Mouse (Mus musculus): ENCODE results near the gene Crp. TPM values are rescaled to one million over a fixed set of nuclear protein-coding genes. Genes with fewer than 3 reads are reported as not detected.
A peak's percentile ranks its signal among the peaks of the same experiment; 100 is the strongest.

Gene Crp
- polyA plus RNA-seq, 1 experiment from 2014 or later = 14.7 TPM

DNA sequence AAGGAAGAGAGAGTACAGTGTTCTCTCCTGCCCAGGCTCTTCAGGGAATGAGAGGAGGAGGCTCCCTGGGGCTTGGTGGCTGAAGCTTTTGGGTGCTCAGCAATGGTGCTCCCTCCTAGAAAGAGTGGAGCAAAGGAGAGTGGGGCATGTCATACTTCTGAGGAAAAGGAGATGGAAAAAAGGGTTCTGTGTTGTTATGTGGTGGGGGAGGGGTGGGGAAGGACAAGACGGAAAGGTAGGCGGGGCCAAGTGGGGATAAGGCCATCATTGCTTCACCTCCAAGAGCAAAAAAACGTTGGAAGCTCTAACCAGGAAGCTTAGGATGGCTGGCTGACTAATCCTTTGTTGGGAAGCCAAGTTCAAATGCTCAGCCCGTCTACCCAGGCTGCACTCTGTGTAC lies 14.1 kb downstream of the Crp start:
- no peak for DNase-seq
- no peaks in the 10 kb centered on the region for H3K36me3 ChIP-seq

DNA sequence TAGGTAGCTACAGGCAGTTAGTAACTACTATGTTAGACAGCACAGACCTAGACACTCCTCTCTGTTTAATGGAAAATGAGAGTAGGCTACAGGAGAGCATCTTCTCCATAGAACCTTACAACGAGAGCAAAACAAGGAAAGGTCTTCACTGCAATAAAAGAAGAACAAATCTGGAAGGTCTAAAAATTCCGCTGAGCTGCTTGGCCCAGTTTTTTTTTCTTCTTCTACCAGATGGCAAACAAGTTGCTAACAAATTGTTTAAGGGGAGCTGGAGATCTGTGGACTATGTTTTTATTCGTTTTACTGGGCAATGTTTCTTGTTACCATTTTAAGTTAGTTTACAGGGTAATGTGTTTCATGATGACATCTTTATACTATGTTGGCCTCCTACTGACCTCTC lies 53.4 kb downstream of the Crp start:
- Histone ChIP-seq H3K4me2 (no peak overlapping the region), H3K27ac (no peak overlapping the region), H3K9ac (no peak overlapping the region), H3K9me3 (replicated peaks) (no peaks in the 10 kb centered on the region), H3K4me3 (replicated peaks) (no peak overlapping the region), H3K4me1 (replicated peaks) (no peaks in the 10 kb centered on the region), H3K36me3 (no peaks in the 10 kb centered on the region), H3K27me3 (no peaks in the 10 kb centered on the region)
- WGBS (ENCODE audit: insufficient replicate concordance) = 55% methylated on average over 3 of the region's 3 CpGs
- ATAC-seq (ENCODE audit: low read depth) (no peak), DNase-seq (no peak)

More for the DNA sequence above, 14.1 kb downstream of the Crp start:
- 53% methylated on average over 4 of the region's 4 CpGs for WGBS (ENCODE audit: insufficient replicate concordance)
- Histone ChIP-seq H3K9me3 (replicated peaks) (no peaks in the 10 kb centered on the region), H3K4me2 (no peak overlapping the region), H3K9ac (no peak overlapping the region), H3K4me3 (replicated peaks) (no peak overlapping the region), H3K4me1 (replicated peaks) (no peaks in the 10 kb centered on the region), H3K27ac (no peak overlapping the region), H3K27me3 (no peaks in the 10 kb centered on the region)
- no peak for ATAC-seq (ENCODE audit: low read depth)

DNA sequence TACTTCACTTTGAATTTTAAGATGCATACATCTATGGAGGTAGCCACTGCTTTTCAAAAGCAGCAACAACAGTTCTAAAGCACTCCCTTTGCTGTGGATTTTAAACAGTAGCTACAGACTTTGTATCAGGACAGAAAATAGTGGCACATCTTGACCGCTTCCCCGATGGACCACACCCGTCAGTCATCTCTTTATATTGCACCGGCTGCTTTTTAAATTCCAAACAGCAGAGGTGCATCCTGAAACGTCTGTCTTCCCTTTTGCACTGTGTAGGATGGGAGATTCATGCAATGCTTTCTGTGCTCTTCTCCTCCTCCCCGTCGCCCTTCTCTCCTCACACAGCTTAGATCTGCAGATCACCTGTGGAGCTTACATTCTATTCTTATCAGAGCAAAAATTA lies 57.3 kb downstream of the Crp start:
- H3K9ac ChIP-seq = no peak overlapping the region
- no peaks in the 10 kb centered on the region for H3K36me3 ChIP-seq
- H3K27me3 ChIP-seq = no peaks in the 10 kb centered on the region
- H3K27ac ChIP-seq = no peak overlapping the region
- no peak overlapping the region for H3K4me2 ChIP-seq
- 60% methylated on average over 7 of the region's 7 CpGs for WGBS (ENCODE audit: insufficient replicate concordance)
- H3K4me3 ChIP-seq (replicated peaks) = no peak overlapping the region
- no peak for ATAC-seq (ENCODE audit: low read depth)
- no peaks in the 10 kb centered on the region for H3K4me1 ChIP-seq (replicated peaks)
- no peaks in the 10 kb centered on the region for H3K9me3 ChIP-seq (replicated peaks)
- no peak for DNase-seq

DNA sequence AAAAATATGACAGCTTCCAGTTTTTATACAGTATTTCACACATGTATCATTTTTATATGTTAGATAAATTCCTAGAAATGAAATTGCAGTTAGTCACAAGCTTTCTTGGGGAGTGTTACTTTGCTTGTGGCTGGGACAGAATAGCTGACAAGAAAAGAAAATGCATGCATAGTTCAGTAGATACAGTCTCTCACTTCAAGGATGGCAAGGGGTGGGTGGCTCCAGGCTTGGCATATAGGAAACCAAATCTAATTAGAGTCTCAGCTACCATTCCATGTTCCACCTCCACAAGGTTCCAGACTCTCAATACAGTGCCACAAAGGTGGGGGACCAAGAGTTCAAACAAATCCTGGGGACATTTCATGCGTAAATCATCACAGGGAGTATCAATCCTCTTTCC lies 61.7 kb downstream of the Crp start:
- no peaks in the 10 kb centered on the region for H3K9me3 ChIP-seq (replicated peaks)
- H3K36me3 ChIP-seq = no peaks in the 10 kb centered on the region
- DNase-seq (no peak), ATAC-seq (ENCODE audit: low read depth) (no peak)
- H3K4me1 ChIP-seq (replicated peaks) = no peaks in the 10 kb centered on the region
- no peak overlapping the region for H3K9ac ChIP-seq
- no peak overlapping the region for H3K4me2 ChIP-seq
- H3K4me3 ChIP-seq (replicated peaks) = no peak overlapping the region
- WGBS (ENCODE audit: insufficient replicate concordance) = 61% methylated on average over 1 of the region's 1 CpGs
- no peak overlapping the region for H3K27ac ChIP-seq
- H3K27me3 ChIP-seq = no peaks in the 10 kb centered on the region

DNA sequence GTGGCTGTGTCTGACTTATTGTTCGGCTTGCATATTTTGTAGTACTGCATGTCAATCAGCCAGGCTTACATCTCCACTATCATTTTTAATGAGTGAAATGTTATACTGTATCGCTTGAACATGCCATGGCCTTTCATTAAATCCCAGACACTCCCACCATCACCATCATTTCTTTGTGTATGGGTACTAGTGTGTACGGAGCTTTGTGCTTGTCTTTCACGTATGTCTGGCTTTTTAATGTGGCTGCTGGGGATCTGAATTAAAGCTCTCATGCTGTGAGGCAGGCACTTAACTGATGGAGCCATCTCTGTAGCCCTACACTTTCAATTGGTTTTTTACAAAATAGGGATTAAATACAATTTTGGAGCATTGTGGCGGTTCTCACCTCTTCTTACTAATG lies 81.3 kb downstream of the Crp start:
- DNase-seq = no peak
- Histone ChIP-seq H3K4me3 (replicated peaks) (no peak overlapping the region), H3K27ac (no peak overlapping the region), H3K36me3 (no peaks in the 10 kb centered on the region), H3K9ac (no peak overlapping the region), H3K27me3 (no peaks in the 10 kb centered on the region), H3K9me3 (replicated peaks) (no peaks in the 10 kb centered on the region), H3K4me1 (replicated peaks) (no peaks in the 10 kb centered on the region), H3K4me2 (no peak overlapping the region)
- 68% methylated on average over 5 of the region's 5 CpGs for WGBS (ENCODE audit: insufficient replicate concordance)
- no peak for ATAC-seq (ENCODE audit: low read depth)

DNA sequence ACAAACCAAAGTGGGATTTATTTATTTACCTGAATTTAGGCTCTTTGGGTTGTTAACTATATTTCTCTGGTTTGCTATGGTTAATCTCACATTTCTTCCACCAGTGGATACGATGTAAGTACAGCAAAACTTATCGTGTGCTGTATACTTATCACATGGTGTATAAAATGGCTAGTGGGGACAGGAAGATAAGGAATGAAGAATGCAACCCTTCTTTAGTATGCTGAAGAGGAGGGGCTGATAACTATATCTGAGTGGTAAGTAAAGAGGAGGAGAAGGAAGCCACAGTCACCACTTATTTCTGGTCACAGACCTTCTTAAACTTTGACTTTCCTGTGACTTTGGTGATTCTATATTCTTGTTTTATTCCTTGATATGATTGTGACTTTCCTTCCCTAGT lies 87.5 kb downstream of the Crp start:
- 25% methylated on average over 2 of the region's 2 CpGs for WGBS (ENCODE audit: insufficient replicate concordance)
- Histone ChIP-seq H3K4me2 (no peak overlapping the region), H3K27ac (no peak overlapping the region), H3K36me3 (no peaks in the 10 kb centered on the region), H3K4me1 (replicated peaks) (0 out of 2 replicates have a peak, but pooled peaks cover 3% of the 10 kb centered on the region), H3K9ac (no peak overlapping the region), H3K9me3 (replicated peaks) (no peaks in the 10 kb centered on the region), H3K27me3 (no peaks in the 10 kb centered on the region), H3K4me3 (replicated peaks) (no peak overlapping the region)
- DNase-seq (no peak), ATAC-seq (ENCODE audit: low read depth) (peak; percentile 73)

DNA sequence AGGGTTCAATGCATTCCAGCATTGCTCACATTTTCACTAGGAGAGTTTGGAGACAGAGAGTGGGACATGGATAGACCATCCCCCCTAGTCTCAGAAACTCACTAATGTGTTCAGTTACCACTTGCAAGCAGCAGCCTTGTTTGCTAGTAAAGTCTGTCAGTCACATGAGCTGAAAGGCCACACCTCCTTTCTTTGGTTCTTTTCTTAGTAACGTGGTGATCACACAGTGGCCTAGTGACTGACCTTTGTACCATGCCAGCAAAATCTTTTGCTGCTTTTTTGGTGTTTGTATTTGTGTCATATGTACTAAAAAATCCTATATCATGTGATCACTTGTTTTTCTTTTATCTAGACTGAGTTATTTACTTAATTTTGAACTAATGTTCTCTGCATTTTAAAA lies 88.0 kb downstream of the Crp start:
- DNase-seq = no peak
- H3K27me3 ChIP-seq = no peaks in the 10 kb centered on the region
- H3K36me3 ChIP-seq = no peaks in the 10 kb centered on the region
- H3K4me3 ChIP-seq (replicated peaks) = no peak overlapping the region
- no peak for ATAC-seq (ENCODE audit: low read depth)
- 0 out of 2 replicates have a peak, but pooled peaks cover 3% of the 10 kb centered on the region for H3K4me1 ChIP-seq (replicated peaks)
- WGBS (ENCODE audit: insufficient replicate concordance) = 19% methylated on average over 1 of the region's 1 CpGs
- no peaks in the 10 kb centered on the region for H3K9me3 ChIP-seq (replicated peaks)
- H3K27ac ChIP-seq = no peak overlapping the region
- no peak overlapping the region for H3K4me2 ChIP-seq
- H3K9ac ChIP-seq = no peak overlapping the region

DNA sequence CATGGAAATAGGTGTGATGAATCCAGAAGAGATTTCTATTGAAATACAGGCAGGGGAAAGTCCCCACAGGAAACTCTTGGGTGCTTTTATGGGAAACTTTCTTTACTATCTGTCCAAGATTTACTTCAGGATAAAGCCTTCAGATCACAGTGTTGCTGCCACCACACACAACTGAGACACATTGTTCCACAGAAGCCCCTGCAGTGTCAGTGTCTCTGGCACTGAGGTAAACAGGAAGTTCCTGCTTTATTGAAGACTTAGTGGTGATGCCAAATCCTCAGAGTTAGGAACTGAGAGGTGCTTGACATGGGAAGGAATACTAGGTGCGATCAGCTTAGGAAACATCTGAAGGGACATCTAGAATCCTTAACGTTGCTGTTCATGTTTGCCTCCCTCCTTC lies 131.1 kb downstream of the Crp start:
- 64% methylated on average over 2 of the region's 2 CpGs for WGBS (ENCODE audit: insufficient replicate concordance)
- no peak for DNase-seq
- Histone ChIP-seq H3K36me3 (no peaks in the 10 kb centered on the region), H3K4me1 (replicated peaks) (no peaks in the 10 kb centered on the region), H3K27ac (no peak overlapping the region), H3K27me3 (no peaks in the 10 kb centered on the region), H3K9me3 (replicated peaks) (no peaks in the 10 kb centered on the region), H3K4me2 (no peak overlapping the region), H3K4me3 (replicated peaks) (no peak overlapping the region), H3K9ac (no peak overlapping the region)
- no peak for ATAC-seq (ENCODE audit: low read depth)

DNA sequence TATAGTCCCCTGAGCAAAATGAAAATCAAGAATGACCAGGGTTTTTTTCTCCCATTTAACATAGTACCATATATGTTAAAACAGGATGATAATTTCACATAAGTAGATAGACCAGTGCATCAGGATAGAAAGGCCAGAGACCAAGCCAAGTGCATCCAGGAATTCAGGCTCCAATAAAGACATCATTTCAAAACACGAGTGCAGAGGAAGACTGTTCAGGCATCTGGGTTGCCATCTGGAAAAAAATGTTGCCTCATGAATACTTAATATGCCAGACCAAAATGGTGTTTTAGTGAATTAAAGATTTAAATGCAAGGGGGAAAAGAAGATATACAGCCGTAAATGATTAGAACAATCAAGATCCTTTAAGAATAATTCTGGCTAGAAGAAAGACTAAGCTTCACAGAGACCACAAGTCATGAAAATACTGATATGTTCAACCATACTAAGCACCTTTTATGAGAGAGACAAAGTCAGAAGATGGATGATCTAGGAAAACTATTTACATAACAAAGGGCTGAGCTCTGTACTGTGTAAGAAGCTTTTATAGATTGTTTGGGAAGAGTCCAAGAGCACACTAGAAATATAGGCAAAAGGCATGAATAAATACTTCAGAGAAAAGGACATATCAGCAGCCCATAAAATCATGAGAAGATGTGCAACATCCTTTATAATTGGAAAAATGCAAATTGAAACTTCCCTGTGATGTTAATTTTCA lies 149.3 kb downstream of the Crp start:
- no peak for ATAC-seq (ENCODE audit: low read depth)
- Histone ChIP-seq H3K4me3 (replicated peaks) (no peak overlapping the region), H3K27me3 (no peaks in the 10 kb centered on the region), H3K4me1 (replicated peaks) (no peaks in the 10 kb centered on the region), H3K4me2 (no peak overlapping the region), H3K9me3 (replicated peaks) (no peaks in the 10 kb centered on the region), H3K36me3 (no peaks in the 10 kb centered on the region), H3K27ac (no peak overlapping the region), H3K9ac (no peak overlapping the region)
- no peak for DNase-seq
- WGBS (ENCODE audit: insufficient replicate concordance) = 46% methylated on average over 2 of the region's 2 CpGs

DNA sequence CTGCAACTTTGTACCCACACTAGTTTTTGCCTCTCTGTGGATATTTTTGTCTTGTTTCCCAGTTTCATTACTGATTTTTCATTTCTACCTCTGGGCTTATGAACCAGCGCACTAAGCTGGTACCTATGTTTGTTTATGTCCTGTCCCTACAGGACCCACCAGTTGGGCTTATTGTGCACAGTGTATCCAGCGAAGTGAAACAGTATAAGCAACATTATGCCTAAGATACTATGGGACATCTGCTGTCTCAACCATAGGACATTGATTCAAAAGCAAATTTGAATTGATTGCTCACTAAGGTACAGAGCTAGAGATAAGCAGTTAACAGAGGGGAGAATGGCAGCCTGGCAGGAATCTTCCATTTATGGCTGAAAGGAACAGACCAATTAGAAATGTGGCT lies 150.3 kb downstream of the Crp start:
- Histone ChIP-seq H3K4me1 (replicated peaks) (no peaks in the 10 kb centered on the region), H3K27ac (no peak overlapping the region), H3K36me3 (no peaks in the 10 kb centered on the region), H3K4me3 (replicated peaks) (no peak overlapping the region), H3K4me2 (no peak overlapping the region), H3K27me3 (no peaks in the 10 kb centered on the region), H3K9me3 (replicated peaks) (no peaks in the 10 kb centered on the region), H3K9ac (no peak overlapping the region)
- 62% methylated on average over 2 of the region's 2 CpGs for WGBS (ENCODE audit: insufficient replicate concordance)
- DNase-seq (no peak), ATAC-seq (ENCODE audit: low read depth) (no peak)

DNA sequence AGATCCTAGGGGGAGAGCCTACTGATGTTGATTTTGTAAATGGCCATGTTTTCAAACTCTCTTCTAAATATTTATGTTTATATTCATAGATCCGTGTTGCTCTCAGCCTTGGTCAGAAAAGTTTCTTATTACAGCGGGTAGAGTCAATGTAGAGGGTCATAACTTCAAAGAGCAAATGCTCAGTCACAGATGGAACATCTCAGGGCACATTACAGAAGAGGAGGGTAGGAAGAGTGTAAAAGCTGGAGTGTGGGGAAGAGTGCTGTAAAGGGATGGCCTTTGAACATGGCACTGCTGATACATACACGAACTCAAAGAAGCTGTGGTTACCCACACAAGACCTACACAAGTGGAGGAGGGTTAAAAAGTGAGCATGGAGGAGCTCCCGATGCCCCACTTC lies 177.4 kb downstream of the Crp start:
- Histone ChIP-seq H3K27me3 (no peaks in the 10 kb centered on the region), H3K4me2 (no peak overlapping the region), H3K9me3 (replicated peaks) (no peaks in the 10 kb centered on the region), H3K36me3 (no peaks in the 10 kb centered on the region), H3K4me1 (replicated peaks) (no peaks in the 10 kb centered on the region), H3K9ac (no peak overlapping the region), H3K27ac (no peak overlapping the region), H3K4me3 (replicated peaks) (no peak overlapping the region)
- WGBS (ENCODE audit: insufficient replicate concordance) = 62% methylated on average over 4 of the region's 4 CpGs
- DNase-seq (no peak), ATAC-seq (ENCODE audit: low read depth) (no peak)

DNA sequence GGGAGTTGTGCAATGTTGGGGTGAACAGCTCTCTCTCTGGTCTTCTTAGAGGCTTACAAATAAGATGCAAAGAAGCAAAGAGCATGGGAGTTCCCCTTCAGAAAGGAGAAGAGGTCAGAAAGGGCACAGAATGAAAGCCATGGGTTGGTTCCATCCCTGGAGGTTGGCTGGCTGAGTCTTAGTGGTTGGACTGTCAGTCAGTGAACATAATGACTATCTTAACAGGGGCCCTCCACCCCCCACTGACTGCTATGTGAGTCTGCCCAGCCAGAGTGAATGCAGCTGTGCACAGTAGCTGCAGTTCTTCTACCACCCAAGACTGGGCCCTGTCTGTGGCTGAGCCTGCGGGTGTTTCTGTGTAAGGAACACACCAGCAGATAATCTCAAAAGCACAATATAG lies 178.8 kb downstream of the Crp start:
- Histone ChIP-seq H3K27me3 (no peaks in the 10 kb centered on the region), H3K9ac (no peak overlapping the region), H3K4me3 (replicated peaks) (no peak overlapping the region), H3K4me2 (no peak overlapping the region), H3K9me3 (replicated peaks) (no peaks in the 10 kb centered on the region), H3K27ac (no peak overlapping the region), H3K4me1 (replicated peaks) (no peaks in the 10 kb centered on the region), H3K36me3 (no peaks in the 10 kb centered on the region)
- WGBS (ENCODE audit: insufficient replicate concordance) = 81% methylated on average over 1 of the region's 1 CpGs
- DNase-seq = no peak
- no peak for ATAC-seq (ENCODE audit: low read depth)
